Mouse (Mus musculus) liver, embryonic 16.5 days (tissue): ENCODE results near the gene Zfpm1. TPM values are rescaled to one million over a fixed set of nuclear protein-coding genes. Genes with fewer than 3 reads are reported as not detected.

Experiments
- ATAC-seq: fragments of 200-750 bp; cut with Nextera tagmentation; 2 replicates; pipeline ENCODE4 v1.8.0; 2017; ENCODE audit warnings: low read depth, mild to moderate bottlenecking, moderate number of reproducible peaks, moderate library complexity
- H3K27ac ChIP-seq: fragments of 300-500 bp; sonication (generic); 2 replicates; pipeline ENCODE4 v1.5.1; 2014; ENCODE audit warnings: mild to moderate bottlenecking, low read length
- H3K27me3 ChIP-seq: fragments of 300-500 bp; sonication (generic); 2 replicates; pipeline ENCODE4 v1.6.1; 2014; ENCODE audit warnings: low read depth, low read length, mixed read lengths; ENCODE audit not compliant: control insufficient read depth, insufficient read depth
- H3K36me3 ChIP-seq: fragments of 300-500 bp; sonication (generic); 2 replicates; pipeline ENCODE4 v1.6.1; 2014; ENCODE audit warnings: mild to moderate bottlenecking; ENCODE audit not compliant: control insufficient read depth, insufficient read depth
- H3K4me1 ChIP-seq: fragments of 300-500 bp; sonication (generic); 2 replicates; pipeline ENCODE4 v1.6.1; 2014; ENCODE audit warnings: low read depth, low read length, mixed read lengths; ENCODE audit not compliant: control insufficient read depth
- H3K4me2 ChIP-seq: fragments of 300-500 bp; sonication (generic); 2 replicates; pipeline ENCODE4 v1.6.1; 2014; ENCODE audit warnings: low read depth, low read length, mixed read lengths
- H3K4me3 ChIP-seq: fragments of 300-500 bp; sonication (generic); 2 replicates; pipeline ENCODE4 v1.5.1; 2014; ENCODE audit warnings: low read depth, mild to moderate bottlenecking, low read length
- H3K9ac ChIP-seq: fragments of 300-500 bp; sonication (generic); 2 replicates; pipeline ENCODE4 v1.6.1; 2014; ENCODE audit warnings: low read depth, low read length
- H3K9me3 ChIP-seq: fragments of 300-500 bp; sonication (generic); replicated peaks from 2 replicates; pipeline ENCODE4 v1.6.1; 2016; ENCODE audit warnings: low read length; ENCODE audit not compliant: control insufficient read depth
- whole genome bisulfite sequencing: fragments of 180-500 bp; shearing (Covaris S2); extraction: QIAGEN DNeasy Blood & Tissue Kit; methylation state at CpG from one replicate; pipeline ENCODE4 v1.1.7; 2014; ENCODE audit not compliant: insufficient replicate concordance; 5-methylcytosine and 5-hydroxymethylcytosine counted together
- polyA plus RNA-seq: library from polyadenylated mRNA; unstranded; fragments of >200 nt; fragmentation: Nextera tagmentation; extraction: Ambion mirVana; gene quantifications from 2 replicates; pipeline ENCODE4 v1.2.1, GENCODE M21; 2015

The Zfpm1 gene
- polyA plus RNA-seq, 1 experiment from 2014 or later = 8.1 TPM

DNA sequence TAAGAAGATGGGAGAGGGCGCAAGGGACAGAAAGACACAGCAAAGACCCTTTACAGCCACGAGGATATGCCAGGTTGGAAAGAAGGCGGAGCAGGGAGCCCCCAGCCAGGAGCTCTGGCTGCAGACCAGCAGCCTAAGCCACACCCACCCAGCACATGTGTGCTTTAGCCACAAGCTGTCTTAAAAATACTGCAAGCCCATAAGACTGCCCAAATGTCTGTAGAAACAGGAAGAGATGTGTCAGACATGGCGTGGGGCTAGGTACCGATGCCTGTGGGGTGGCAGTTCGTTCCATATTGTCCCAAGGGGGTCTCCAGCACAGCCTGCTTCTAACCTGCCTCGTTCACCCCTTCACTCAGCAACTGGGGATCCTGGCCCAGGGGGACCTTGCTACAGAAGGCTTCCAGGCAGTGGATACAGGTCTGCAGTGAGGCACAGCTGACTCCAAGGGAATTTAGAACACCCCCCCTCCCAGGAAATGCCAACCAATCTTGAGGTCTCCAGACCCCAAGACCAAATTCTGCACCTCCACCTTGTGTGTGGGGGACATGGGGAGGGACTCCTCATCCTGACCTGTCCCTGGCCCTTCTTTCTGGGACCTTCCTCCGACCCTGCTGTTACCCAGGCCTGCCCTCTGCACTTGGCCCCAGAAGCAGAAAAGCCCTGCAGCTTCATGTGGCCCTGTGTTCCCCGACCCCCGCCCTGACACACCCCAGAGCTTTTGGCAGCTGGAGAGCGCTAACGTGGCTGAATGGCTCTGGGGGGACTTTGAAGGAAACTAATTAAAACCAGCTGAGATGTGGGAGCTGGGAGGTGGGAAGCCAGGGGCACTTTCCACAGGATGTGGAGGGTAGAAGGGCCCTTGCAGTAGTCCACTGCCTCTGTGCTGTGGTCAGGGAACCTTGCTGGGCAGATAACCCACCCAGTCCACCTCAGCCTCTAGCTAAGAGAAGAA, 35.4 kb upstream of the Zfpm1 start:
- ATAC-seq = no peak
- H3K9ac ChIP-seq = no peak overlapping the region
- H3K27me3 ChIP-seq = no peaks in the 10 kb centered on the region
- H3K36me3 ChIP-seq = no peaks in the 10 kb centered on the region
- H3K4me1 ChIP-seq = no peaks in the 10 kb centered on the region
- H3K9me3 ChIP-seq = no peaks in the 10 kb centered on the region
- H3K4me3 ChIP-seq = no peak overlapping the region
- no peak overlapping the region for H3K4me2 ChIP-seq
- H3K27ac ChIP-seq = no peak overlapping the region
- 30% methylated on average over 12 of the region's 12 CpGs for WGBS

DNA sequence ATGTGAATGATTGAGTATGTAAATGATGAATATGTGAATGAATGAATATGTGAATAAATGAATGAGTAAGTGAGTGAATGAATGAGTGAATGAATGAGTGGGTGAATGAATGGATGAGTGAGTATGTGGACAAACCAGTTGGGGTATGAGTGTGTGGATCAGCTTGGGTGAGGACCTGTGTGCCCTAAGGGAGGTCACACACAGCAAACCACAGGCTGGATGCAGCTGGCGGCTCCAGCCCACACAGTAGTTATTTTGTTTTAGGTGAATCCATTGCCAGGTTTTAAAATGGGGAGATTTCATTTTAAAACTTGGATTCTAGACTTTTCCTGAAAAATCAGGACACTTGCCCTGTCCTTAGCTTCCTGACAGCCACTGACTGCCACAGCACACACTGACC, 30.2 kb upstream of the Zfpm1 start:
- no peak overlapping the region for H3K27ac ChIP-seq
- H3K36me3 ChIP-seq = no peaks in the 10 kb centered on the region
- no peaks in the 10 kb centered on the region for H3K9me3 ChIP-seq
- no peak overlapping the region for H3K9ac ChIP-seq
- H3K4me3 ChIP-seq = no peak overlapping the region
- no peaks in the 10 kb centered on the region for H3K4me1 ChIP-seq
- H3K4me2 ChIP-seq = no peak overlapping the region
- 55% methylated on average over 1 of the region's 1 CpGs for WGBS
- peaks cover 17% of the 10 kb centered on the region for H3K27me3 ChIP-seq
- ATAC-seq = no peak

DNA sequence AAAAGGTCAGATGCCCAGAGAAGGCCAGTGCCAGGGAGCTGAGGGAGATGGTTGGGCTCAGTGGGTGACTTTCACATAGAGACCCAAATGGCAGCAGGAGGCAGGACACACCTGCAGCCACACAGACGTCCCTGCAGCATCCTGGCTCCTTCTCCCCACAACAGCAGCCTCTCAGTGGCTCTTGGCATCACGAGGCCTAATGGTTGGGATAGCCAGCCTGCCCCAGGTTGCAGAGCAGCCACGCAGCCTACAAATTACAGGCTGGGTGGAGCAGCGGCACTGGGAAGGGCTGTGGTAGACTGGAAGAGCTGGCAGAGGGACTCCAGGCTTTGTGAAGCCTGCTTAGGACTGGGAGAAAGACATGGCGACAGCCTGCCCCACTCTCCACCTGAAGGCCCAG, 29.6 kb upstream of the Zfpm1 start:
- WGBS = 45% methylated on average over 5 of the region's 5 CpGs
- ATAC-seq = no peak
- Histone ChIP-seq H3K4me2 (no peak overlapping the region), H3K9me3 (no peaks in the 10 kb centered on the region), H3K36me3 (no peaks in the 10 kb centered on the region), H3K9ac (no peak overlapping the region), H3K27me3 (peaks cover 18% of the 10 kb centered on the region), H3K27ac (no peak overlapping the region), H3K4me3 (no peak overlapping the region), H3K4me1 (no peaks in the 10 kb centered on the region)

DNA sequence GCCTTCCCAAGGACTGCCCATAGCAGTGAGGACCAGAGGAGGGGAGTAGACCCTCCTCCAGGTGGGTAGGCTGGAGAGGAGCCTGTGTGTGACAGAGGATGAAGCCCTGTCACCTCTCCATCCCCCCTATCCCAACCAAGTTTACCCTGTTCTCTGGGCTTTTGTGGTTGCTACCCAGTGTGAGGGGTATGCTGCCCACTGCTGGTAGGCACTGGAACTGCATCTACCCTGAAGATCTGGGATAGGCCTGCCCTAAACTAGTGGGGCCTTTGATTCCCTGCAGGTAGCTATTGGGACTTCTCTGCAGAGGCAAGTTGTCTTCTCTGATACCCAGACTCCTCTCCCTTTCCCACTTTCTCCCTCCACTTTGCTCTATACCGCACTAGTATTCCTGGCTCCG, 22.6 kb upstream of the Zfpm1 start:
- H3K9me3 ChIP-seq = no peaks in the 10 kb centered on the region
- peaks cover 40% of the 10 kb centered on the region for H3K27me3 ChIP-seq
- H3K27ac ChIP-seq = no peak overlapping the region
- H3K9ac ChIP-seq = no peak overlapping the region
- no peak for ATAC-seq
- no peak overlapping the region for H3K4me3 ChIP-seq
- no peaks in the 10 kb centered on the region; the same call in 1 of the 2 replicates for H3K4me1 ChIP-seq
- WGBS = 72% methylated on average over 2 of the region's 2 CpGs
- no peak overlapping the region for H3K4me2 ChIP-seq
- H3K36me3 ChIP-seq = no peaks in the 10 kb centered on the region

DNA sequence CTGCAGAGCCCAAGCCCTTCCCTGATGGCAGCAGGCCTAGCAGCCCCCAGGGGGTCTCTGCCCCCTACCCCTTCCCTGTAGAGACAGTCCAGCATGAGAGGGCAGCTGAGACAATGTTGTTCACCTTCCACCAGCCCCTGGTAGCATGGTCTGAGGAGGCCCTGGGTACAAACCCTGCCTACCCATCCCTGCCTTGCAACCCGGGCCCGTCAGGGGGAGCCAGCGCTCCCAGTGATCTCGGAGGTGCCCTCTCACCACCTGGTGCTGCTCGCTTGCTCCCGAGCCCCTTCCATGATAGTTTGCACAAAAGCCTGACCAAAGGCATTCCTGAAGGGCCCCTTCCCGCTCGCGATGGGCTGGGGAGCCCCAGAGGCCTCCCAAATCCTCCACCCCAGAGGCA, 21.2 kb upstream of the Zfpm1 start:
- peaks cover 33% of the 10 kb centered on the region for H3K27me3 ChIP-seq
- 54% methylated on average over 9 of the region's 9 CpGs for WGBS
- no peak overlapping the region for H3K27ac ChIP-seq
- H3K9me3 ChIP-seq = no peaks in the 10 kb centered on the region
- no peak overlapping the region for H3K9ac ChIP-seq
- no peak overlapping the region for H3K4me2 ChIP-seq
- no peak overlapping the region for H3K4me3 ChIP-seq
- no peak for ATAC-seq
- H3K4me1 ChIP-seq = no peaks in the 10 kb centered on the region; the same call in 1 of the 2 replicates
- no peaks in the 10 kb centered on the region for H3K36me3 ChIP-seq

DNA sequence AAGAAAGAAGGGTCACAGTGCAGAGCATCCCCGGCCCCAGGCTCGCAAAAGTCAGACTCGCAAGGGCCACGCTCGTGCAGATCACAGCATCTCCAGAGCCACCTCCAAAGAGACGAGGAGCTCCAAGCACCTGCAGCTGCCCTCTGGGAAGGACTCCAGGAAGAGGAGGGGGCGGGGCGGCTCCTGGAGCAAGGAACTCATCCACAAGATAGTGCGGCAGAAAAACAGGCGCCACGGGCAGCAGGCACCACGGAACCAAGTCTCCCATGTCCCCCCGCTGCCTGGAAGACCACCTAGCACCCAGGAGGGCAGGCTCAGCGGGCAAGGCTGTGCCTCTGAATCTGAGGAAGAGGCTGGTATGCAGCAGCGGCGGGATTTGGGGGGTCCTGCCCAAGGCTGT, 19.1 kb upstream of the Zfpm1 start:
- Histone ChIP-seq H3K27me3 (peaks cover 24% of the 10 kb centered on the region), H3K9ac (no peak overlapping the region), H3K4me2 (no peak overlapping the region), H3K27ac (no peak overlapping the region), H3K9me3 (no peaks in the 10 kb centered on the region), H3K4me3 (no peak overlapping the region), H3K36me3 (no peaks in the 10 kb centered on the region), H3K4me1 (no peaks in the 10 kb centered on the region; the same call in 1 of the 2 replicates)
- 56% methylated on average over 16 of the region's 16 CpGs for WGBS
- ATAC-seq = no peak

DNA sequence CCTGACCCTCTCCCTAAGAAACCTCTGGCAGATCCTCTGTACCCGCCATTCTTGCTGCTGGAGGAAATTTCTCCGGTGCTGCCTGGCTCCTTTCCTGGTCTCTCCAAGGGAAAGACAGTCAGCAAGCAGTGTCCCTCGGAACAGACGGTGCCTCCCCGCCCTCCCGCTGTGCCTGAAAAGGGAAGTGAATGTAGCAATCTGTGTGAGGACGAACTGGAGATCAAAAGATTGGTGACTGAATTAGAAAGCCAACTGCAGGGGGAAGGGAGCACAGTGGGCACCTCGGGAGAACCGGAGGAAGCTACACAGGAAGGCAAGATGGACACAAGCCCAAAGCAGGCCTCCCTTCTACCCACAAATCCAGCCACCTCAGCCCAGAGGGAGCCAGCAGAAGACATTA, 17.7 kb upstream of the Zfpm1 start:
- no peak for ATAC-seq
- Histone ChIP-seq H3K4me3 (no peak overlapping the region), H3K9me3 (no peaks in the 10 kb centered on the region), H3K36me3 (no peaks in the 10 kb centered on the region), H3K27me3 (peaks cover 27% of the 10 kb centered on the region), H3K9ac (no peak overlapping the region), H3K27ac (no peak overlapping the region), H3K4me1 (peaks cover 3% of the 10 kb centered on the region), H3K4me2 (no peak overlapping the region)
- 9% methylated on average over 9 of the region's 9 CpGs for WGBS

DNA sequence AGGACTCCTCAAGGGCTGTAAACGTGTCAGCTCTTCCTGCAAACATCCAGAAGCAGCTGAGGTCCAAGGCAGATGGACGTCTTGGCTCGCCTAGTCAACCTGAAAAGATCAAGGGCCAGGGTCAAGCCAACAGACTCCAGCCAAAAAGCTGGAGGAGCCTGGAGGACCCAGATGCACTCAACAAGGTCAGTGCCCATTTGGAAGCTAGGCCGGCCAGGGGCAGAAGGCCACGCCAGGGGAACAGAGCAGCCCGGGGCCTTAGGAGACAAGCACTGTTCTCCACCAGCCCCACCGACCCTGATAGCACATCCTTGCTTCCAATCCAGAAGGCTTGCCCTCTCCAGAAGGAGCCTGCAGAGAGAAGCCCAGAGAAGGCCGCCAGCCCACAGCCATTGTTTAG, 16.4 kb upstream of the Zfpm1 start:
- Histone ChIP-seq H3K36me3 (no peaks in the 10 kb centered on the region), H3K4me2 (no peak overlapping the region), H3K9ac (no peak overlapping the region), H3K4me3 (no peak overlapping the region), H3K4me1 (peaks cover 5% of the 10 kb centered on the region), H3K27me3 (peaks cover 34% of the 10 kb centered on the region), H3K27ac (no peak overlapping the region), H3K9me3 (no peaks in the 10 kb centered on the region)
- ATAC-seq = no peak
- WGBS = 76% methylated on average over 8 of the region's 8 CpGs

- no peak overlapping the region for H3K9ac ChIP-seq
- H3K4me2 ChIP-seq = no peak overlapping the region
- peaks cover 5% of the 10 kb centered on the region for H3K4me1 ChIP-seq
- H3K27me3 ChIP-seq = peaks cover 40% of the 10 kb centered on the region
- ATAC-seq = no peak
- H3K9me3 ChIP-seq = no peaks in the 10 kb centered on the region
- 46% methylated on average over 13 of the region's 13 CpGs for WGBS
- H3K36me3 ChIP-seq = no peaks in the 10 kb centered on the region
- no peak overlapping the region for H3K4me3 ChIP-seq
- H3K27ac ChIP-seq = no peak overlapping the region
Measured at GRCm38 (mm10) chr8:122266867-122267266, 15.1 kb upstream of the Zfpm1 start.
